ENCODE assay signal across 8 mouse cellular contexts in genomic region chrX:150798493-150799177, GRCm38 (mm10). TPM values are rescaled to one million over a fixed set of nuclear protein-coding genes. Genes with fewer than 3 reads are reported as not detected.
ATAC-seq lines count a peak whose summit lies in the region.
"Not testable (repeated sequence)": the region's sequence is repeated elsewhere in the genome, so short reads cannot be mapped to it uniquely, and the experiment has no call there.

No protein-coding gene starts in this region.

- H3K4me3 ChIP-seq in embryonic facial prominence, embryonic 12.5 days; forebrain, embryonic 15.5 days; heart, embryonic 15.5 days; hindbrain, embryonic 16.5 days (ENCODE audit: low read length); kidney, embryonic 16.5 days (ENCODE audit: low read length); liver, embryonic 12.5 days; midbrain, embryonic 13.5 days (replicated peaks); neural tube, embryonic 14.5 days (ENCODE audit: low read depth, low read length): not testable (repeated sequence)

- ATAC-seq in embryonic facial prominence, embryonic 12.5 days (ENCODE audit: insufficient number of reproducible peaks, insufficient read depth, low FRiP score, low TSS enrichment): peak; percentile 94
- ATAC-seq in forebrain, embryonic 15.5 days (replicated peaks): peak; percentile 66
- peak; percentile 95 for ATAC-seq in heart, embryonic 15.5 days (replicated peaks; ENCODE audit: insufficient number of reproducible peaks, insufficient read depth, low FRiP score, low read depth)
- peak; percentile 96 for ATAC-seq in hindbrain, embryonic 16.5 days
- ATAC-seq in kidney, embryonic 16.5 days (ENCODE audit: low FRiP score, low TSS enrichment): peak; percentile 98
- ATAC-seq in liver, embryonic 12.5 days: peak; percentile 51
- peak; percentile 89 for ATAC-seq in midbrain, embryonic 13.5 days
- peak; percentile 89 for ATAC-seq in neural tube, embryonic 14.5 days (ENCODE audit: low read depth)

- 78% methylated on average over 4 of the region's 10 CpGs for WGBS in embryonic facial prominence, embryonic 12.5 days
- 85% methylated on average over 3 of the region's 10 CpGs for WGBS in forebrain, embryonic 15.5 days
- WGBS in heart, embryonic 15.5 days: 29% methylated on average over 4 of the region's 10 CpGs
- 25% methylated on average over 2 of the region's 10 CpGs for WGBS in hindbrain, embryonic 16.5 days
- 51% methylated on average over 2 of the region's 10 CpGs for WGBS in kidney, embryonic 16.5 days
- 77% methylated on average over 3 of the region's 10 CpGs for whole genome bisulfite sequencing in liver, embryonic 12.5 days (ENCODE audit: insufficient replicate concordance)
- 72% methylated on average over 5 of the region's 10 CpGs for WGBS in midbrain, embryonic 13.5 days
- 80% methylated on average over 3 of the region's 10 CpGs for WGBS in neural tube, embryonic 14.5 days

- not testable (repeated sequence) for H3K4me2 ChIP-seq in embryonic facial prominence, embryonic 12.5 days (replicated peaks); forebrain, embryonic 15.5 days (replicated peaks); heart, embryonic 15.5 days; hindbrain, embryonic 16.5 days (ENCODE audit: low read length); kidney, embryonic 16.5 days (replicated peaks; ENCODE audit: low read depth, low read length); liver, embryonic 12.5 days; midbrain, embryonic 13.5 days (replicated peaks); neural tube, embryonic 14.5 days (ENCODE audit: low read depth, low read length)

- not testable (repeated sequence) for H3K4me1 ChIP-seq in embryonic facial prominence, embryonic 12.5 days; forebrain, embryonic 15.5 days; heart, embryonic 15.5 days (replicated peaks); hindbrain, embryonic 16.5 days (ENCODE audit: control insufficient read depth, insufficient read depth, low read depth, low read length); kidney, embryonic 16.5 days (ENCODE audit: insufficient read depth, low read length); liver, embryonic 12.5 days; midbrain, embryonic 13.5 days (replicated peaks); neural tube, embryonic 14.5 days (ENCODE audit: control insufficient read depth, insufficient read depth, low read length)

- not testable (repeated sequence) for H3K9me3 ChIP-seq in embryonic facial prominence, embryonic 12.5 days; forebrain, embryonic 15.5 days; heart, embryonic 15.5 days (replicated peaks); hindbrain, embryonic 16.5 days (ENCODE audit: control insufficient read depth, low read length); kidney, embryonic 16.5 days (ENCODE audit: low read length); liver, embryonic 12.5 days (replicated peaks); midbrain, embryonic 13.5 days; neural tube, embryonic 14.5 days (ENCODE audit: control insufficient read depth, low read length)

- not testable (repeated sequence) for H3K36me3 ChIP-seq in embryonic facial prominence, embryonic 12.5 days; forebrain, embryonic 15.5 days; heart, embryonic 15.5 days; hindbrain, embryonic 16.5 days (ENCODE audit: control insufficient read depth, insufficient read depth, low read length); kidney, embryonic 16.5 days (ENCODE audit: insufficient read depth, low read length); liver, embryonic 12.5 days; midbrain, embryonic 13.5 days; neural tube, embryonic 14.5 days (ENCODE audit: control insufficient read depth, insufficient read depth, low read length)

- not testable (repeated sequence) for H3K27me3 ChIP-seq in embryonic facial prominence, embryonic 12.5 days; forebrain, embryonic 15.5 days; heart, embryonic 15.5 days; hindbrain, embryonic 16.5 days (replicated peaks; ENCODE audit: control insufficient read depth, insufficient read depth, low read length); kidney, embryonic 16.5 days (ENCODE audit: insufficient read depth, low read length); liver, embryonic 12.5 days (replicated peaks); midbrain, embryonic 13.5 days; neural tube, embryonic 14.5 days (ENCODE audit: control insufficient read depth, insufficient read depth, low read length)

- H3K9ac ChIP-seq in embryonic facial prominence, embryonic 12.5 days; forebrain, embryonic 15.5 days (replicated peaks); heart, embryonic 15.5 days; hindbrain, embryonic 16.5 days (ENCODE audit: low read depth, low read length); kidney, embryonic 16.5 days (replicated peaks; ENCODE audit: low read length); liver, embryonic 12.5 days; midbrain, embryonic 13.5 days (replicated peaks); neural tube, embryonic 14.5 days (replicated peaks; ENCODE audit: low read depth, low read length): not testable (repeated sequence)

- H3K27ac ChIP-seq in embryonic facial prominence, embryonic 12.5 days: peak overlapping the region; percentile 50; the same call in 1 of the 2 replicates
- not testable (repeated sequence) for H3K27ac ChIP-seq in forebrain, embryonic 15.5 days (replicated peaks); hindbrain, embryonic 16.5 days (ENCODE audit: low read depth, low read length); liver, embryonic 12.5 days; midbrain, embryonic 13.5 days; neural tube, embryonic 14.5 days (ENCODE audit: low read depth, low read length)
- H3K27ac ChIP-seq in heart, embryonic 15.5 days: 0 out of 2 replicates have a peak overlapping the region, but pooled peaks have one; percentile 16
- H3K27ac ChIP-seq in kidney, embryonic 16.5 days (ENCODE audit: low read length): peak overlapping the region; percentile 61; the same call in 1 of the 2 replicates

RNA-seq across cellular contexts. Expression of gene Maged2, which starts 15.5 kb away (rescaled TPM):
- polyA plus RNA-seq in embryonic facial prominence, embryonic 12.5 days (2016; fragmentation: Nextera tagmentation; extraction: Ambion mirVana): 589 and 607 TPM in 2 replicates
- 289 and 297 TPM in 2 replicates for polyA plus RNA-seq in forebrain, embryonic 15.5 days (2015; fragmentation: Nextera tagmentation; extraction: Ambion mirVana)
- 468 and 563 TPM in 2 replicates for polyA plus RNA-seq in heart, embryonic 15.5 days (2015; fragmentation: Nextera tagmentation; extraction: Ambion mirVana)
- polyA plus RNA-seq in hindbrain, embryonic 16.5 days (2015; fragmentation: Nextera tagmentation; extraction: Ambion mirVana): 569 and 595 TPM in 2 replicates
- 723 and 769 TPM in 2 replicates for polyA plus RNA-seq in kidney, embryonic 16.5 days (2015; fragmentation: Nextera tagmentation; extraction: Ambion mirVana)
- 103 and 106 TPM in 2 replicates for polyA plus RNA-seq in liver, embryonic 12.5 days (2016; fragmentation: Nextera tagmentation; extraction: Ambion mirVana)
- polyA plus RNA-seq in midbrain, embryonic 13.5 days (2015; fragmentation: Nextera tagmentation; extraction: Ambion mirVana): 339 and 348 TPM in 2 replicates
- 502 and 520 TPM in 2 replicates for polyA plus RNA-seq in neural tube, embryonic 14.5 days (2014; fragmentation: Nextera tagmentation; extraction: Ambion mirVana)
